Mouse (Mus musculus): ENCODE measurements around the gene Slirp.

Slirp gene

GRCm38 (mm10) chr12:87443700-87444122, at the start of gene Slirp, which contains the start of gene Alkbh1:
TSS of gene Slirp (plus strand) at chr12:87443896.
TSS of gene Alkbh1 (minus strand) at chr12:87444017.
- peak; percentile 89 for DNase-seq

GRCm38 (mm10) chr12:87394316-87394715, 49.4 kb upstream of the Slirp start:
- no peak for DNase-seq

GRCm38 (mm10) chr12:87397126-87397525, 46.6 kb upstream of the Slirp start:
- DNase-seq, result no peak

- DNase-seq, result no peak
Measured at GRCm38 (mm10) chr12:87397811-87398417, 45.8 kb upstream of the Slirp start.

GRCm38 (mm10) chr12:87399119-87399819, 44.4 kb upstream of the Slirp start:
- DNase-seq, result no peak

GRCm38 (mm10) chr12:87401883-87402282, 41.8 kb upstream of the Slirp start:
- DNase-seq, result no peak

- DNase-seq, result no peak
Measured at GRCm38 (mm10) chr12:87405165-87405564, 38.5 kb upstream of the Slirp start.

- no peak for DNase-seq
Measured at GRCm38 (mm10) chr12:87405721-87406120, 38.0 kb upstream of the Slirp start.

GRCm38 (mm10) chr12:87407869-87408605, 35.7 kb upstream of the Slirp start:
- no peak for DNase-seq

- no peak for DNase-seq
Measured at GRCm38 (mm10) chr12:87409123-87409522, 34.6 kb upstream of the Slirp start.

- no peak for DNase-seq
Measured at GRCm38 (mm10) chr12:87410999-87411398, 32.7 kb upstream of the Slirp start.

- peak; percentile 31 for DNase-seq
Measured at GRCm38 (mm10) chr12:87413179-87413790, 30.4 kb upstream of the Slirp start.

GRCm38 (mm10) chr12:87415358-87415757, 28.3 kb upstream of the Slirp start:
- no peak for DNase-seq

- no peak for DNase-seq
Measured at GRCm38 (mm10) chr12:87416690-87417089, 27.0 kb upstream of the Slirp start.

- no peak for DNase-seq
Measured at GRCm38 (mm10) chr12:87418921-87419320, 24.8 kb upstream of the Slirp start.

GRCm38 (mm10) chr12:87419974-87420485, 23.7 kb upstream of the Slirp start:
- no peak for DNase-seq

- no peak for DNase-seq
Measured at GRCm38 (mm10) chr12:87421708-87422507, 21.8 kb upstream of the Slirp start.

- DNase-seq, result no peak
Measured at GRCm38 (mm10) chr12:87423700-87424099, 20.0 kb upstream of the Slirp start.

GRCm38 (mm10) chr12:87424516-87424915, 19.2 kb upstream of the Slirp start:
- no peak for DNase-seq

GRCm38 (mm10) chr12:87426354-87427031, 17.2 kb upstream of the Slirp start:
- DNase-seq, result no peak

GRCm38 (mm10) chr12:87428295-87428694, 15.4 kb upstream of the Slirp start:
- no peak for DNase-seq

GRCm38 (mm10) chr12:87428885-87429284, 14.8 kb upstream of the Slirp start:
- DNase-seq, result no peak

Data from cerebellum, adult 9-11 months (tissue).